Mouse (Mus musculus): ENCODE measurements at regions not wholly inside any gene's neighbourhood (a gene's known extent, or its start where the extent isn't known, plus 50 kb on each side); places are given as distances from the start of the nearest gene placed in this dataset.

GRCm38 (mm10) chr15:51502742-51503270 lies 2381.9 kb upstream of the Gm7489 start:
- no peaks in the 10 kb centered on the region for H3K27me3 ChIP-seq (ENCODE audit: control insufficient read depth, insufficient read depth, low read length)
- H3K4me3 ChIP-seq (ENCODE audit: low read depth, low read length) = no peak overlapping the region
- WGBS (ENCODE audit: insufficient replicate concordance) = 47% methylated on average over 10 of the region's 10 CpGs
- no peak for ATAC-seq (replicated peaks; ENCODE audit: insufficient number of reproducible peaks, low FRiP score, low TSS enrichment)
- no peak overlapping the region for H3K27ac ChIP-seq (ENCODE audit: low read depth, low read length)
- H3K4me2 ChIP-seq = peak overlapping the region; percentile 37
- peaks cover 6% of the 10 kb centered on the region; the same call in 1 of the 2 replicates for H3K4me1 ChIP-seq (ENCODE audit: control insufficient read depth, insufficient read depth, low read length)
- no peaks in the 10 kb centered on the region for H3K9me3 ChIP-seq (replicated peaks; ENCODE audit: control insufficient read depth, low read length)
- no peaks in the 10 kb centered on the region for H3K36me3 ChIP-seq (ENCODE audit: control insufficient read depth, insufficient read depth, low read length)
- no peak overlapping the region for H3K9ac ChIP-seq (ENCODE audit: low read depth, low read length)

GRCm38 (mm10) chr15:51503341-51503740 lies 2381.4 kb upstream of the Gm7489 start:
- H3K27me3 ChIP-seq (ENCODE audit: control insufficient read depth, insufficient read depth, low read length) = no peaks in the 10 kb centered on the region
- ATAC-seq (replicated peaks; ENCODE audit: insufficient number of reproducible peaks, low FRiP score, low TSS enrichment) = no peak
- H3K9ac ChIP-seq (ENCODE audit: low read depth, low read length) = no peak overlapping the region
- H3K4me2 ChIP-seq = peak overlapping the region; percentile 37
- H3K9me3 ChIP-seq (replicated peaks; ENCODE audit: control insufficient read depth, low read length) = no peaks in the 10 kb centered on the region
- H3K36me3 ChIP-seq (ENCODE audit: control insufficient read depth, insufficient read depth, low read length) = no peaks in the 10 kb centered on the region
- H3K4me3 ChIP-seq (ENCODE audit: low read depth, low read length) = no peak overlapping the region
- no peak overlapping the region for H3K27ac ChIP-seq (ENCODE audit: low read depth, low read length)
- peaks cover 6% of the 10 kb centered on the region; the same call in 1 of the 2 replicates for H3K4me1 ChIP-seq (ENCODE audit: control insufficient read depth, insufficient read depth, low read length)
- 17% methylated on average over 8 of the region's 8 CpGs for WGBS (ENCODE audit: insufficient replicate concordance)

GRCm38 (mm10) chr15:51504016-51504760 lies 2380.5 kb upstream of the Gm7489 start:
- no peaks in the 10 kb centered on the region for H3K9me3 ChIP-seq (replicated peaks; ENCODE audit: control insufficient read depth, low read length)
- H3K4me2 ChIP-seq = no peak overlapping the region
- ATAC-seq (replicated peaks; ENCODE audit: insufficient number of reproducible peaks, low FRiP score, low TSS enrichment) = no peak
- H3K27me3 ChIP-seq (ENCODE audit: control insufficient read depth, insufficient read depth, low read length) = no peaks in the 10 kb centered on the region
- H3K36me3 ChIP-seq (ENCODE audit: control insufficient read depth, insufficient read depth, low read length) = no peaks in the 10 kb centered on the region
- H3K4me3 ChIP-seq (ENCODE audit: low read depth, low read length) = no peak overlapping the region
- no peak overlapping the region for H3K9ac ChIP-seq (ENCODE audit: low read depth, low read length)
- WGBS (ENCODE audit: insufficient replicate concordance) = 75% methylated on average over 11 of the region's 11 CpGs
- peaks cover 6% of the 10 kb centered on the region; the same call in 1 of the 2 replicates for H3K4me1 ChIP-seq (ENCODE audit: control insufficient read depth, insufficient read depth, low read length)
- no peak overlapping the region for H3K27ac ChIP-seq (ENCODE audit: low read depth, low read length)

GRCm38 (mm10) chr15:51504789-51505188 lies 2379.9 kb upstream of the Gm7489 start:
- Histone ChIP-seq H3K4me2 (no peak overlapping the region), H3K4me1 (ENCODE audit: control insufficient read depth, insufficient read depth, low read length) (peaks cover 6% of the 10 kb centered on the region; the same call in 1 of the 2 replicates), H3K9ac (ENCODE audit: low read depth, low read length) (no peak overlapping the region), H3K27ac (ENCODE audit: low read depth, low read length) (no peak overlapping the region), H3K36me3 (ENCODE audit: control insufficient read depth, insufficient read depth, low read length) (no peaks in the 10 kb centered on the region), H3K4me3 (ENCODE audit: low read depth, low read length) (no peak overlapping the region), H3K9me3 (replicated peaks; ENCODE audit: control insufficient read depth, low read length) (no peaks in the 10 kb centered on the region), H3K27me3 (ENCODE audit: control insufficient read depth, insufficient read depth, low read length) (no peaks in the 10 kb centered on the region)
- ATAC-seq (replicated peaks; ENCODE audit: insufficient number of reproducible peaks, low FRiP score, low TSS enrichment) = no peak
- WGBS (ENCODE audit: insufficient replicate concordance) = 74% methylated on average over 5 of the region's 5 CpGs

GRCm38 (mm10) chr15:51507126-51507525 lies 2377.6 kb upstream of the Gm7489 start:
- ATAC-seq (replicated peaks; ENCODE audit: insufficient number of reproducible peaks, low FRiP score, low TSS enrichment) = no peak
- H3K9me3 ChIP-seq (replicated peaks; ENCODE audit: control insufficient read depth, low read length) = no peaks in the 10 kb centered on the region
- H3K27ac ChIP-seq (ENCODE audit: low read depth, low read length) = no peak overlapping the region
- H3K27me3 ChIP-seq (ENCODE audit: control insufficient read depth, insufficient read depth, low read length) = no peaks in the 10 kb centered on the region
- WGBS (ENCODE audit: insufficient replicate concordance) = 78% methylated on average over 2 of the region's 2 CpGs
- H3K4me3 ChIP-seq (ENCODE audit: low read depth, low read length) = no peak overlapping the region
- no peaks in the 10 kb centered on the region for H3K36me3 ChIP-seq (ENCODE audit: control insufficient read depth, insufficient read depth, low read length)
- H3K4me1 ChIP-seq (ENCODE audit: control insufficient read depth, insufficient read depth, low read length) = peaks cover 6% of the 10 kb centered on the region; the same call in 1 of the 2 replicates
- no peak overlapping the region for H3K4me2 ChIP-seq
- H3K9ac ChIP-seq (ENCODE audit: low read depth, low read length) = no peak overlapping the region

- ATAC-seq (replicated peaks; ENCODE audit: insufficient number of reproducible peaks, low FRiP score, low TSS enrichment) = no peak
- WGBS (ENCODE audit: insufficient replicate concordance) = 52% methylated on average over 5 of the region's 5 CpGs
- no peaks in the 10 kb centered on the region for H3K36me3 ChIP-seq (ENCODE audit: control insufficient read depth, insufficient read depth, low read length)
- H3K9me3 ChIP-seq (replicated peaks; ENCODE audit: control insufficient read depth, low read length) = no peaks in the 10 kb centered on the region
- no peak overlapping the region for H3K4me3 ChIP-seq (ENCODE audit: low read depth, low read length)
- no peak overlapping the region for H3K27ac ChIP-seq (ENCODE audit: low read depth, low read length)
- H3K27me3 ChIP-seq (ENCODE audit: control insufficient read depth, insufficient read depth, low read length) = no peaks in the 10 kb centered on the region
- no peaks in the 10 kb centered on the region for H3K4me1 ChIP-seq (ENCODE audit: control insufficient read depth, insufficient read depth, low read length)
- no peak overlapping the region for H3K4me2 ChIP-seq
- H3K9ac ChIP-seq (ENCODE audit: low read depth, low read length) = no peak overlapping the region
Observed at GRCm38 (mm10) chr15:51511319-51511718, 2373.4 kb upstream of the Gm7489 start.

GRCm38 (mm10) chr15:51536317-51536716 lies 2348.4 kb upstream of the Gm7489 start:
- no peak overlapping the region for H3K4me2 ChIP-seq
- H3K4me1 ChIP-seq (ENCODE audit: control insufficient read depth, insufficient read depth, low read length) = no peaks in the 10 kb centered on the region
- H3K27ac ChIP-seq (ENCODE audit: low read depth, low read length) = no peak overlapping the region
- H3K9me3 ChIP-seq (replicated peaks; ENCODE audit: control insufficient read depth, low read length) = no peaks in the 10 kb centered on the region
- 53% methylated on average over 5 of the region's 5 CpGs for WGBS (ENCODE audit: insufficient replicate concordance)
- no peaks in the 10 kb centered on the region for H3K36me3 ChIP-seq (ENCODE audit: control insufficient read depth, insufficient read depth, low read length)
- no peak overlapping the region for H3K4me3 ChIP-seq (ENCODE audit: low read depth, low read length)
- no peaks in the 10 kb centered on the region for H3K27me3 ChIP-seq (ENCODE audit: control insufficient read depth, insufficient read depth, low read length)
- no peak overlapping the region for H3K9ac ChIP-seq (ENCODE audit: low read depth, low read length)
- no peak for ATAC-seq (replicated peaks; ENCODE audit: insufficient number of reproducible peaks, low FRiP score, low TSS enrichment)

- Histone ChIP-seq H3K9ac (ENCODE audit: low read depth, low read length) (no peak overlapping the region), H3K36me3 (ENCODE audit: control insufficient read depth, insufficient read depth, low read length) (no peaks in the 10 kb centered on the region), H3K27me3 (ENCODE audit: control insufficient read depth, insufficient read depth, low read length) (no peaks in the 10 kb centered on the region), H3K27ac (ENCODE audit: low read depth, low read length) (no peak overlapping the region), H3K4me2 (no peak overlapping the region), H3K4me3 (ENCODE audit: low read depth, low read length) (no peak overlapping the region), H3K4me1 (ENCODE audit: control insufficient read depth, insufficient read depth, low read length) (no peaks in the 10 kb centered on the region), H3K9me3 (replicated peaks; ENCODE audit: control insufficient read depth, low read length) (no peaks in the 10 kb centered on the region)
- no peak for ATAC-seq (replicated peaks; ENCODE audit: insufficient number of reproducible peaks, low FRiP score, low TSS enrichment)
- WGBS (ENCODE audit: insufficient replicate concordance) = 74% methylated on average over 4 of the region's 4 CpGs
Observed at GRCm38 (mm10) chr15:51551216-51551775, 2333.4 kb upstream of the Gm7489 start.

- Histone ChIP-seq H3K27me3 (ENCODE audit: control insufficient read depth, insufficient read depth, low read length) (no peaks in the 10 kb centered on the region), H3K9ac (ENCODE audit: low read depth, low read length) (no peak overlapping the region), H3K9me3 (replicated peaks; ENCODE audit: control insufficient read depth, low read length) (no peaks in the 10 kb centered on the region), H3K36me3 (ENCODE audit: control insufficient read depth, insufficient read depth, low read length) (no peaks in the 10 kb centered on the region), H3K4me2 (no peak overlapping the region), H3K4me3 (ENCODE audit: low read depth, low read length) (no peak overlapping the region), H3K4me1 (ENCODE audit: control insufficient read depth, insufficient read depth, low read length) (no peaks in the 10 kb centered on the region), H3K27ac (ENCODE audit: low read depth, low read length) (no peak overlapping the region)
- ATAC-seq (replicated peaks; ENCODE audit: insufficient number of reproducible peaks, low FRiP score, low TSS enrichment) = no peak
Observed at GRCm38 (mm10) chr15:51558215-51558614, 2326.5 kb upstream of the Gm7489 start.
